Mouse (Mus musculus) adrenal gland, adult 2 months (tissue): ENCODE data around the gene Spata2. TPM values are rescaled to one million over a fixed set of nuclear protein-coding genes. Genes with fewer than 3 reads are reported as not detected.
A peak's percentile ranks its signal among the peaks of the same experiment; 100 is the strongest.

Experiments used
- DNase-seq: peaks from one replicate; pipeline ENCODE4 v3.0.0; 2021
- polyA plus RNA-seq: library from polyadenylated mRNA; depleted of rRNA; stranded (reverse); fragments of >200 nt; gene quantifications from 2 replicates; pipeline ENCODE4 v1.2.3, GENCODE M21; 2012
- total RNA-seq, 2 experiments: library from RNA; stranded (reverse); gene quantifications; 2 replicates each; pipeline ENCODE4 v1.2.3; 2021

Gene Spata2
- total and polyA plus RNA-seq, 3 experiments: 30.8 to 35.1 (median 33.1) TPM

DNA sequence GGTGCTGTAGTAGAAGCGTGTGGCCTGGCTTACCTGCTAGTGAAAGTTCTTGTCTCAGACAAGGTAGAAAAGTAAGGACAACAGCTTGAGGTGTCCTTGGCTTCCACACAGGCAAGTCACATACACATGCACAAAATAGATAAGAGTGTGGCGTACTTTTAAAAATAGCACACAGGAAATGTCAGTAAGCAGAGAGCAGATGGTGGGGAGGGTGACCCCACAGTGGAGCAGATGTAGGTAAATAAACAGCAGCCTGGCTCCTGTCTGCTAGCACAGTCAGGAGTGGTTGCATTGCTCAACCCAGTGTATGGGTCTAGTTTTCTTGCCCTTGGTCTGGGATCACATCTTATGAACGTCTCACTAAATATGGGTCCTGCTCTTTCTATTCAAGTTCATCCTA is 17.8 kb upstream of the Spata2 start:
- no peak for DNase-seq

DNA sequence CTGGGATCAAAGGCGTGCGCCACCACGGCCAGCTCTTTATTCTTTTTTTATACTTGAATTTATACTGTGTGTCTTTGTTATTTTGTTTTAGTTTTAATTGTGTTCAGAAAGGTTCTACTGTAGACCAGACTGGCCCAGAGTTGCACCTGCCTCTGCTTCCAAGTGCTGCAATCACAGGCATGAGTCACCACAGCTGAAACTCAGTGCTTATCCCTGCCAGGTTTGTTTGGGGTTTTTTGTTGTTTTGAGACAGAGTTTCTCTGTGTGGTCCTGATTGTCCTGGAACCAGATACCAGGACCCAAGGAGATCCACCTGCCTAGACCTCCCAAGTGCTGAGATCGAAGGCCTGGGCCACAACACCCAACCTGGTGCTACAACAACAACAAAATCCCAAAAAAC is 15.9 kb upstream of the Spata2 start:
- no peak for DNase-seq

DNA sequence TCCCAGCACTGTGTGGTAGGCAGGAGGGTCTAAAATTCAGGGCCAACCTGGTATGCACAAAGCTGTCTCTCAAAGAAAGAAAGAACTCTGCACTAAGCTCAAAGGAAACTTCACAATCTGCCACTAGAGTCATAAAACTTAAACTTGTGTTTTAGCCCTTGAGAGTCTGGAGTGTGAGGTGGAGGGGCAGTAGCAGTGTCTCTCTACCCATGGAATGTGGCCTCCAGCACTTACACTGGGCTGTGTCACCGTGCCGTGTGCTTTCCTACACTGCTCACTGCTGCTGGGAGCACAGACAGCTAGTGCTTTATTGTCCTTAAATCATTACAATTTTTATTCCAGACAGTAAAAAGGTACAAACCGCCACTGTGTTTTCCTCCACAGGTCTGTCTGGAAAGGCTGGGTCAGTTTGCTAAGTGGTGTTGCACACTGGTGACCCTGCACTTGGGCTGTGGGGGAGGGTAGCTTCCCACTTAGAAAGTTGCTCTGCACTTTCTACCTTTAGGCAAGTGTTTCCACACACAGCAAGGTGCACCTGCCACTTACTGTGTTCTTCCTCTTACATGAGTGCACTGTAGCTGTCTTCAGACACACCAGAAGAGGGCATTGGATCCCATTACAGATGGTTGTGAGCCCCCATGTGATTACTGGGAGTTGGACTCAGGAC is 15.2 kb upstream of the Spata2 start:
- DNase-seq: no peak

DNA sequence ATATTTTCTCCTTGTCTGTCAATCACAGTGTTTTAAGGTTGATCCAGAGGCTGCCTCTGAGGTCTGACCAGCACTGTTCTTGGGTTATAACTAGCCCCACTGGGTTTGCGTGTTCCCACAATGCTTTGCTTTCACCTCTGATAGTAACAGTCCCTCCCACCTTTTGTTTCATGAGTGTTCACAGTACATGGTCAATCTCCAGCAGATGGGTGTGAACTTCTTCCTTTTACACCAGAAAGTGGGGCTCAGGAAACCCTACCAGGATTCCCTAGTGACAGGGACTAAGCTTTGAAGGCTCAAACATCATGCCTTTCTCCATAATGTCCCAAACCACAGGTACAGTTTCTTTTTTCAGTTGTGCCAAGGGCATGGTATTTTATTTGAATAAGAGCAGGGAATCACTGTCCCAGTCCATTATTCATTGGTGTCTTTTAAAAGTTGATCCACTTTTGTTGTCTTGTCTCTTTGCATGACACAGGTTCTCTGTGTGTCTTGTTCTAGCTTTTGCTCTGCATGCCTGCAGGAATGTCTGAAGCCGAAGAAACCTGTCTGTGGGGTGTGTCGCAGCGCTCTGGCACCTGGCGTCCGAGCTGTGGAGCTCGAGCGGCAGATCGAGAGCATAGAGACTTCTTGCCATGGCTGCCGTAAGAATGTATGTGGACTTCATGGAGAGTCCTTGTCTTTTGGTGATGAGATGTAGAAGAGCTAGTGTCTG is 14.0 kb upstream of the Spata2 start:
- DNase-seq: no peak

DNA sequence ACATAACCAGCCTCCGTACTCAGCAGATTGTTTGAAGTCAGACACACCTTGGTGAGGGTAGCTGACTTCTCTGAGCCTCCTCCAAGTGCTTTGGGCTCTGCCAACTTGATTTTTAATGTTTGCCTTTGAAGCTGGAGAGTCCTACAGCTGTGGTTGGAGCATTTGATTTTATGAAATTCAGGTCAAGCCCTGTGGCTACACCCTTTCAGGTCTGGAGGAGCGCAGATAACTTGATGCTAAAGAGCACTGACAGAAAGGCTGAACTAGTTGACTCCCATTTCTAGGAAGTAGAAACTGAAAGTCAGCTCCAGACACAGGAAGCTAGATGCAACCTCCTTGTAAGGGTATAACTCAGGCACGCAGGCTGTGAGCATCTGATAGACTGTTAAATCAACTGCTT is 12.4 kb upstream of the Spata2 start:
- no peak for DNase-seq

DNA sequence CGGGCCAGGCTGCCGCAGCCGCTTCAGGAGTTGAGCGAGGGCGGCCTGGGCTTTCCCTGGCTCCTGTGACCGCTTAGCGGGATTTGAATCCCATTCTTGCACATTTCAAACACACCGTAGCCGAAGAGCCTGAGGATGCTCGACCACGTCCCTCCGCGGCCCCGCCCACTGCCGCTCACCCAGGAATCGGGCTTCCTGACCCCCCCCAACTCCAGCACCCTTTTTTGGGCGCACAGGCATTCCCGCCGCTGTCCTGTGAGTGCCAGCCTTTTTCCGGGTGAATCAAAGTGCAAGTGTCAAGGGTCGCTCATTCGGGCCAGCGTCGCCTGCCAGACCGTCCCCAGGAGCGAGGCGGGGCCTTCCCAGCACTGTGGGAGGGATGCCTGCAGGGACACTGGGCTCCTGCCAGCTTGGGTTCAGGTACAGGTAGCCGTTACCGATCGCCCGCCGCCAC is 11.2 kb upstream of the Spata2 start:
- DNase-seq: peak; percentile 85

DNA sequence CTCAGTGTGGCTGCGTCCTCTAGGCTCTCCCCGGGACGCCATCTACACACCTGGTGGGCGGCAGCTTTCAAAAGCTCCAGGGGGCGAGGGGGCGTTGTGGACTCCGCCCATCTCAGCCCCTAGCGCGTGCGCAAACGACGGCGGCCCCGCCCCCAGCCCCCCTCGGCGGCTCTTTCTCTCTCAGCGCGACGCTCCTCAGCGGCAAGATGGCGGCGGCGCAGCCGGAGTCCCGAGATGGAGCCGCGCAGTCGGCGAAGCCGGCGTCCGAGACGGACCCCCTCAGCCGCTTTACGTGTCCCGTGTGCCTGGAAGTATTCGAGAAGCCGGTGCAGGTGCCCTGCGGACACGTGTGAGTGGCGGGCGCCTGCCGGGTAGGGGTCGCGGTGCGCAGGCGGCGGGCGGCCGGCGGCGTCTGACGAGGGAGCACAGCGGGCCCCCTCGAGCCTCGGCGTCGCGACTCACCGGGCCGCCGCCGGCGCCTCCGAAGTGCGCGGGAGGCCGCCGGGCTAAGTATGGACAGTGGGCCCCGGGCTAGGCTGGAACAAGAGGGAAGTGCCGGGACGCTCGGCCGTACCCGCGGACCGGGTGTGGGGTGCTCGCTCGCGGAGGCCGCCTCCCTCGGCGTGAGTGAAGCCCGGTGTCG is 10.7 kb upstream of the Spata2 start:
- peak; percentile 92 for DNase-seq

DNA sequence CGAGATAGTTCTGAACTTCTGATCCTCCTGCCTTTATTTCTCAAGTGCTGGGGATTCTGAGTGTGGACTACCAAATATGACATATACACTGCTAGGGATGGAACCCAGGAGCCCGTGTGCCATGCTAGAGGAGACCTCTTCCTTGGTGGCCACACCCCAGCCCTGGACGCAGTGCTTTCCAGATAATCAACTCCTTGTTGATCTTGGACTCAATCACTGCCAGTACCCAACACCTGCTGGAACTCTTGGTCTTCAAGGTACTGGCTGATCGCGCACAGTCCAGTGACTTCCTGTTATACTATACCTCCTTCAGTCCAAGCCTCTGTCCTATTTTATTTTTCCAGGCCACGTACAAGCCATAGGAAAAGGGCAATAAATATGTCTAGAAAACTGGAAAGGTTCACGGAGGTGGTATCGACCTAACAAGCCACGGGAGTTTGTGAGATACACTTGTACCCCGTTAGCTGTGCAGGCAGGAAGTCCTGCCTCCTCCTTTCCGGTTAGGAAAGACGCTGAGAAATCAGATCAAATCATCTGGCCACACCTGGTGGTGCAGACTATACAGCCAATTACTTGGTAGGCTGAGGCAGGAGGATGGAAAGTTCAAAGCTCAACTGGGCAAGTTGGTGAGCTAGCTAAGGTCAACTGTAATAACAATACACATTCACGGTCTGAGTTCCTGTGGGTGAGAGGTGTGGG is 10.0 kb upstream of the Spata2 start:
- no peak for DNase-seq

DNA sequence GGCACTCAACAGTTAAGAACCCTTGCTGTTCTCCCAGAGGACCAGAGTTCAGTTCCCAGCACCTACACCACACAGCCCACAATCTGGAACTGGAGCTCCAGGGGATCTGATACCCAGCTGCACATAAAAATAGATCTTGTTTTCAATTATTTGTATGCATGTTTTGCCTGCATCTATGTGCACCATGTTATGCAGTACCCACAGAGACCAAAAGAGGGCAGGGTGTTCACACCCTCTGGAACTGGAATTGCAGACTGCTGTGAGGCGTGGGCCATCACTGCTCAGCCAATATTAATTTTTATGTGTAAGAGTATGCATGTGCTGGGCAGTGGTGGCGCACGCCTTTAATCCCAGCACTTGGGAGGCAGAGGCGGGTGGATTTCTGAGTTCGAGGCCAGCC is 4.6 kb upstream of the Spata2 start:
- no peak for DNase-seq

DNA sequence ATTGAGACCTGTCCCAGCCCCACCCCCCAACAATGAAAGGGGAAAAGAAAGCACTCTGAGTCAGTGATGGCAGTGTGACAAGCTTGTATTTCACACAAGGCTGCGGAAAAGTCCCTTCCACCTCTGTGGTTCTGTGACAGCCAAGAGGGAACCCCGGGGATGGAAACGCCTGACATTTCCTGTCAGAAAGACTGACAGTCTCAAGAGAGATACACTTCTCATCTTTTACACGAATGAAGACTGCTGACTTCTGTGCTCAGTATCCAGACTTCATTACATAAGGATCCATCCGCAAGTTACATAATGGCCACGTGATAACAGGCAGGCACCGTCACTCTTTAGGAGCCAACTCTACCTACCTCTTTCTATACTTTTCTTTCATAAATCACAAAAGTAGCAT is 3.8 kb upstream of the Spata2 start:
- no peak for DNase-seq

DNA sequence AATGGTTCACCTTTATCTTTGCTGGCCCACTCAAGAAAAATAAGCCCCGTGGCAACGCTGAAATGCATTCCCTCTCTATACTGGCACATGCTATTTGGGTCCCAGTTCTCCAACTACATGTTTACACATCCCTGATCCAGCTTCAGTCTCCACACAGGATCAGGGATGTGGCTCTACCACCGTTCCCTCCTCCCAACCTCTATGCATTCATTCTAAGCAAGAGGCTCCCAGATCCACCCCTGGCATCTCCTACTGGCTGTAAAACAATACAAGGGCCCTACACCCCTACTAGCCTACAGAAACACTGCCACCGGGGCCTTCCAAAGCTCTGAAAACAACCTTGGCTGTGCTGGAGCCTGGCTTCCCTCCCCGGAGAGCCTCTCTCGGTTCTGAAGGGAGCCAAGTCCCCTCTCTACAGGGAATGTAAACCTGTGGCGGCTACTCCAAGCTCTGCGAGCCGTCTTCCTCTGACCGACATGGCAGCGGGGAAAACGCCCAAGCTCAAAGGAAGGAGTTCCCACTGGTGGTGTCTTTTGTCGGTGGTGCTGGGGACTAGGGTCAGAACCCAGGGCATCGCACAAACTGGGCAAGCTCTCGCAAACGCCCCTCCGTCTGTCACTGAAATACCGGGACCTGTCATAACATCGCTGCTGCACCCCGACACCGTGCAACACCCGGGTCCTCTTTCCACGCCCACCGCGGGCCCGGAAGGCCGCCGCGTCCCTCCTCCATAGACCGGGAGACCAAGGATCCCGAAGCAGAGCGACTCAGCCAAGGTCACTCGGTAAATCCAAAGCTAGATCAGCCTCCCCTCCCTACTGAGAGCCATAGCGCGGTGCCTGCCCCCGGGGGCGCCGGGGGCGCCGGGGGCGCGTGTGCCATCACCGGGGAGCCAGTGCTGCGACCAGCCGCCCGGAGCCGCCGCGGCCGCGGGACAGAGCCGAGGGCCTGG is 654 bp downstream of the Spata2 start, which contains the start of gene Rnf114:
Gene Rnf114, plus strand, starts transcription at position 889 of the 952 bp plus-strand sequence.
- peak; percentile 71 for DNase-seq

DNA sequence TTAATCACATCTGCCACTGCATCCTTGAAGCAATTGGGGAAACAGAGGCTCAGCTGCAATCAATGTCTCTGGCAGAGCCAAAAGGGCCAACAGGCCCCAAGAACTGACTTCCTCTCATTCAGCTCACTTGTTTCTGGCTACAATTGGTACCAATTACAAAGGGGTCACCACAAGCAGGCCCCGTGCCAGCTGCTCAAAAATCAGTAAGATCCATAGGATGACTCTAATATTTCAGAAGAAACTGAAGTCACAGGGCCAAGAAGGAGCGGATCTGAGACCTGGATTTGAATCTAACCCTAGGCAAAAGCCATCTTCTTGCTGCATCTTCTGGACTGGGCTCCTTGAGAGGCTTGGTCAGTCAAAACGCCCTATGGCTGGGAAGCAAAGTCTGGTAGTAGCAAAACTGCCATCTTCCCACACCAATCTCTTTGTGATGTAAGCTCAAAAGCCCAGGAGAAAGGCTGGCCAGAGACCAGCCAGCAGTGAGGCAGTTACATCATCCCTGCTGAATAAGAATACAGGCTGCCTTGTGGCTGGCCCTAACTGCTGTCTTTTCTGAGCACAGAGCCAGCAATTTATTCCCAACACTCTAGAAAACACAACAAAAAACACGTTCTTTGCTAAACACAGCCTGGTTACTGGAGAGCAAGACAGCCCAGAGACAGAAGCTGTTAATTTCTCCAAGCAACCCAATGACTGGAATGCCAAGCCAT is 1.7 kb downstream of the Spata2 start:
- peak; percentile 58 for DNase-seq

DNA sequence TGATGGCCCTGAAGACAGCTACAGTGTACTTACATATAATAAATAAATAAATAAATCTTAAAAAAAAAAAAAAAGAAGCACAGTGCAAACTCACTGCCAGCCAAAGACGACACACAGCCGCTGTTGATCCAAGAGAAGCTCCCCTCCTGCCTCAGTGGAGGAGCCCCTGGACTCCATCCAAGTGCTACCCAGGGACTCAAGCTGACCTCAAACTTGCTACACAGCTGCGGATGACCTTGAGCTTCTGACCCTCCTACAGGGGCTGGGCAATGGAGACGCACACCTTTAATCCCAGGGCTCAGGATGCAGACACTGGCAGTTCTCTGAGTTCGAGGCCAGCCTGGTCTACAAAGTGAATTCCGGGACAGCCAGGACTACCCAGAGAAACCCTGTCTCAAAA is 4.7 kb downstream of the Spata2 start:
- DNase-seq: no peak

DNA sequence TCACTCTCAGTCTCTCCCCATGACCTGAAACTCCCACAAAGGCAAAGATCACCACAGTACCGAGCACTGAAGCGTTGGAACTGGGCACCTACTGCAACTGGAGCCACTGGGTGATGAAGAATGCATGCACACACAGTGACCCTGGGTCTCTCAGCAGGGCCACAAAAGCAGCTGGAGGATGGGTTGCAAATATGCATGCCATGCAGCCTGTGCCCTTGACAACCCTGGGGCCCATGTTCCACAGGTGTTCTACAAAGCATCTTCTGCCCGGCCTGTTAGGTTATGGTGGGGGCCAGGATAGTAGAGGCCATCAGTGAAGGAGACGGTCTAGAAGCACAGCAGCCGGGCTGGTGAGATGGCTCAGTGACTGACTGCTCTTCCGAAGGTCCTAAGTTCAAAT is 5.1 kb downstream of the Spata2 start:
- DNase-seq: no peak

DNA sequence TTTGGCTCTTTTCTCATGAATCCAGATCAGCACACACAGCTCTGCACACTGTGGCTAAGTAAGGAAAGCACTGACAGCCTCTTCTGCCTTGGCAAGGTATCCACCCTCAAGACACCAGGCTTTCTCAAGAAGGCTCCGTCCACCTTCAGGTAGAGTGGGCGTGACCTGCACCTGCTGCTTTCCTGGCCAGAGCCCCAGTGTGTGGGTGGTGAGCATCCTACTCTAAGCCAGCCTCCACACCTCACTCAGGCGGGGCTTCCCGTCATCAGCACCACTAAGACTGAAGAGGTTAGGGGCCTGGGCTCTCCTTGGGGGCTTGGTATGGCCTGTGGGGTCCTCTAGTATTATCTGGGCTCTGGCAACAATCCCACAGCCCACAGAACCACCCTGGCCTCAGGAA is 6.1 kb downstream of the Spata2 start:
- DNase-seq: no peak

DNA sequence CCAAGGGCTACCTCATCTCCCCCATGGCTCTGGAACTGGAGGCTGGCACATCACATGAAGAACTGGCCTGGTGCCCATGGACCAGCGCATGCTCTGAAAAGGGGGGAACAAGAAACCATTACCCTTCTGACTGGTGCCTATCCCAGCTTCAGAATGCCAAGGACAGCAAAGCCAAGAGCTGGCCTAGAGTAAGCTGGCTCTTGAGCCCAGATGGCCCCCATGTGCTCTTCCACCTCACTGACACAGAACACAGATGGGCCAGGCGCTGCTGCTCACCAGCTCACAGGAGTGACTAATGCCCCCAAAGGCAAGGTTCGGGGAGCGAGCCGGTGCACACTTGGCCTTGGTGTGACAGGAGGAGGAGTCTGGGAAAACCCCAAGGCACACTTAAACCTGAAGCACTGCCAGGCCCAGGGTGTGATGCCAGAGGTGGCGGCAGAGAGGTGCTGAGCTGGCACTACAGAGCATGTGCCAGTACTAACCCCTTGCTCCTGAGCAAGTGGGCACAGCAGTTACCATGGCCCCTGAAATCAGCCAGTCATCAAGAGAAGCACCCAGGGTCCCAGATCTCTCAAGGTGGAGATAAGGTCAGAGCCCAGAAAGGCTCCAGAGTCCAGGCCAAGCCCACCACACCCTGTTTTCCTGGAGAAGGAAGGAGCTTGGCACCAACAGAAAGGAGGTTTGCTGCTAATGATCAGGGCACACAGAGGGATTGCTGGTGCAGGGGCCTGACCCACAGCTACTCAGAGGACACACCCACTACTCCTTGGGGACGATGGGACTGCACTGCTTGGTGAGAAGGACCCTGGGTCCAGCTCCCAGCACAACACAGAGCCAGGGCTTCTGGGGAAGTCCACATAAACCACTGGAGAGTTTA is 6.9 kb downstream of the Spata2 start:
- DNase-seq: peak; percentile 93

DNA sequence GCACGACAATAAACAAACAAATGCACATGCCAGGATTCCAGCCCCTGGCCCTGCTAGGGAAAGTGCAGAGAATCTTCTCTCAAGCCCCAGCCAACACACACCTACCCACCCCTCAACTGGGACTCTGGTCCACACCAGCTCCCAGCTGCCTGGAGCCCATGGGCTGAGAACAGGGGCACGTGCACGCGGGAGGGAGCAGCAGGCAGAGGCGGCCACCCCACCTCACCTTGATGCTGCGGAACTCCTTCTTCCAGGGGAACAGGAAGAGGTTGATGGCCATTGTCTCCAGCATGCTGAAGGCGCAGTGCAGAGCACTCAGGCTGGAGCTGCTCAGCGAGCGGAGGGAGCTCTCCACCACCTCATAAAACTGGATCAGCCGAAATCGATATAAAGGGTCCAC is 7.8 kb downstream of the Spata2 start:
- no peak for DNase-seq

DNA sequence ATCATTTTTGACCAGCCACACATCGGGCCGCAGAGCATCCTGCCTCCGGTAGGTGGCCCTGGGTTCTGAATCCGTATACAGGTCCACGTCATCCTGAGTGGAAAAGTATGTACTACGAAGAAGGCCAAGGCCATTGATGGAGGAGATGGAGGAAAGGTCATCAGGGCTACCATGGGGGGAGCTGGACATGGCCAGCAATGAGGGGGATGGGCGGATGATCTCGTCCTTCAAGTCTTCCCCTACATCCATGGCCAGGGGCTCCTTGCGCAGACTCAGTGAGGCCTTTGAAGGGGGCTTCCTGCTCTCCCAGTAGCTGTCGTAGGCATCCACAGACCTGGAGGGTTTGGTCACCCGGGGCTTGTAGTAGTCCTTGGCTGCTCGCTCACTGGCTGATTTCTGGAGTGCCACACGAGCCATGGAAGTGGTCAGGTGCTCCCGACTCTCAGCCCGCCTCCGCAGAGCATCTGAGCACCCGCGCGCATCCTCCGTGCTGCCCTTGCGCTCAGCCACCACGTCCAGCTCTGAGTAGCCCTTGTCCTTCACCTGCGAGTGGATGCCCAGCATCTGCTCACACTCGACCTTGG is 8.8 kb downstream of the Spata2 start:
- DNase-seq: peak; percentile 57

DNA sequence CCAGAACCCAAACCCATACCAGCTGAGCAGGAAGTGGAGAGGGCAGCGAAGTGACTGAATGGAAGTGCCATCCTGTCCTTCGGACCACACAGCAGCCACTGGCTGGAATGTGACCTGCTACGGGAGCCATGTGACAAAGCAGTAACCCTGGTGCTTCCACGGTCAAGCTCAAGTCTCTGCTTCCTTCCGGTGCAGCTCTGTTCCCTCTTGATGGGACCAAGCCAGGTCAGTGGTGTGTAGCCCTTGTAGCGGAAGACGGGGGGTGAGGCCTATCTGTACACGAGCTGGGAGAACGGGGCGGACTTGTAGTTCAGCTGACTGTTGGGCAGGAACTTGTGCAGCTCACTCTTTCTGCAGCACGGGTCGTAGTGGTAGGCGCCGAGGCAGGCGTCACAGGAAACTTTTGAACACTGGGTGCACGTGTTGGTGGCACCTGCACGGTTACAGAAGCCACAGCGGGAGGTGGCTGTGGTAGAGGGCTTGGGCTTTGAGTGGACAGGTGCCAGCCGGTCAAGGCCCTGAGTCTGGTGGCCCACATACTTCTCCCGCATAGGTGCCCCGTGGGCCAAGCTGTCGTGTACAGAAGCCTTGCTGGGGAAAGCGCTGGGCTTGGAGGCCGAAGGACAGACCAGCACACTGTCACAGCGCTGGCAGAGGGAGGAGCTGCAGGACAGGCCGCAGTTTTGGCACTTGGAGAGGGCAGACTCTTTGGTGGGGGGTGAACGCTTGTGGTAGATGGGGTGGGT is 9.4 kb downstream of the Spata2 start:
- peak; percentile 41 for DNase-seq
